Comparison of ENCODE assay signal across 8 mouse cellular contexts in genomic region chr19:43655735-43656492, GRCm38 (mm10). TPM values are rescaled to one million over a fixed set of nuclear protein-coding genes. Genes with fewer than 3 reads are reported as not detected.
DNase-seq lines count a peak whose midpoint lies in the region; ATAC-seq and TF ChIP-seq lines count a peak whose summit lies in the region.

No protein-coding gene starts in this region.

- H3K9ac ChIP-seq in midbrain, embryonic 16.5 days (ENCODE audit: low read depth, low read length) = no peak overlapping the region
- no peak overlapping the region for H3K9ac ChIP-seq in hindbrain, embryonic 14.5 days
- H3K9ac ChIP-seq in lung, postnatal 0 days (replicated peaks; ENCODE audit: low read depth) = no peak overlapping the region

- no peaks in the 10 kb centered on the region for H3K4me1 ChIP-seq in midbrain, embryonic 10.5 days
- H3K4me1 ChIP-seq in midbrain, embryonic 16.5 days (ENCODE audit: control insufficient read depth, insufficient read depth, low read length) = no peaks in the 10 kb centered on the region
- H3K4me1 ChIP-seq in hindbrain, embryonic 14.5 days (replicated peaks; ENCODE audit: control insufficient read depth, insufficient read depth, low read length) = no peaks in the 10 kb centered on the region
- H3K4me1 ChIP-seq in lung, postnatal 0 days (ENCODE audit: insufficient read depth, low read depth, low read length) = no peaks in the 10 kb centered on the region

- no peaks in the 10 kb centered on the region for H3K36me3 ChIP-seq in midbrain, embryonic 10.5 days
- no peaks in the 10 kb centered on the region for H3K36me3 ChIP-seq in midbrain, embryonic 16.5 days (ENCODE audit: control insufficient read depth, insufficient read depth, low read length)
- no peaks in the 10 kb centered on the region for H3K36me3 ChIP-seq in hindbrain, embryonic 14.5 days (replicated peaks; ENCODE audit: control insufficient read depth, insufficient read depth)
- H3K36me3 ChIP-seq in lung, postnatal 0 days (ENCODE audit: insufficient read depth, low read length) = no peaks in the 10 kb centered on the region

- H3K27me3 ChIP-seq in midbrain, embryonic 10.5 days (ENCODE audit: low read depth, poor library complexity, severe bottlenecking) = peaks cover 20% of the 10 kb centered on the region
- H3K27me3 ChIP-seq in midbrain, embryonic 16.5 days (ENCODE audit: control insufficient read depth, insufficient read depth, low read depth, low read length) = no peaks in the 10 kb centered on the region
- H3K27me3 ChIP-seq in hindbrain, embryonic 14.5 days (ENCODE audit: control insufficient read depth, insufficient read depth, low read length) = no peaks in the 10 kb centered on the region
- H3K27me3 ChIP-seq in lung, postnatal 0 days (replicated peaks; ENCODE audit: insufficient read depth, low read length) = no peaks in the 10 kb centered on the region

- no peaks in the 10 kb centered on the region for H3K9me3 ChIP-seq in midbrain, embryonic 10.5 days (replicated peaks)
- no peaks in the 10 kb centered on the region for H3K9me3 ChIP-seq in midbrain, embryonic 16.5 days (replicated peaks; ENCODE audit: control insufficient read depth, low read length, poor library complexity, severe bottlenecking)
- H3K9me3 ChIP-seq in hindbrain, embryonic 14.5 days (ENCODE audit: control insufficient read depth, low read length) = no peaks in the 10 kb centered on the region
- H3K9me3 ChIP-seq in lung, postnatal 0 days (ENCODE audit: low read length) = no peaks in the 10 kb centered on the region

- no peak for TF ChIP-seq EP300 in lung, postnatal 0 days (IDR thresholded peaks at IDR 0.05)

- no peak overlapping the region for H3K4me2 ChIP-seq in midbrain, embryonic 16.5 days (ENCODE audit: low read length)
- H3K4me2 ChIP-seq in hindbrain, embryonic 14.5 days (replicated peaks) = no peak overlapping the region
- H3K4me2 ChIP-seq in lung, postnatal 0 days (replicated peaks; ENCODE audit: low read depth, low read length) = no peak overlapping the region

- WGBS in midbrain, embryonic 10.5 days = 40% methylated on average over 11 of the region's 11 CpGs
- WGBS in midbrain, embryonic 16.5 days = 36% methylated on average over 11 of the region's 11 CpGs
- WGBS in hindbrain, embryonic 14.5 days = 45% methylated on average over 11 of the region's 11 CpGs
- WGBS in lung, postnatal 0 days = 38% methylated on average over 11 of the region's 11 CpGs

- H3K4me3 ChIP-seq in midbrain, embryonic 10.5 days = no peak overlapping the region
- H3K4me3 ChIP-seq in midbrain, embryonic 16.5 days (ENCODE audit: low read depth, low read length) = no peak overlapping the region
- H3K4me3 ChIP-seq in hindbrain, embryonic 14.5 days (replicated peaks; ENCODE audit: low read length) = no peak overlapping the region
- no peak overlapping the region for H3K4me3 ChIP-seq in lung, postnatal 0 days (ENCODE audit: low read depth, low read length)

- ATAC-seq in midbrain, embryonic 16.5 days = no peak
- ATAC-seq in hindbrain, embryonic 14.5 days (ENCODE audit: low FRiP score) = no peak
- ATAC-seq in lung, postnatal 0 days = no peak
- ATAC-seq in inflammation-experienced regulatory T-cells, adult 6 months = no peak

- TF ChIP-seq CTCF in lung, postnatal 0 days (IDR thresholded peaks at IDR 0.05) = peak; percentile 92

- no peak overlapping the region for H3K27ac ChIP-seq in midbrain, embryonic 10.5 days (replicated peaks)
- no peak overlapping the region for H3K27ac ChIP-seq in midbrain, embryonic 16.5 days (ENCODE audit: low read length)
- H3K27ac ChIP-seq in hindbrain, embryonic 14.5 days = no peak overlapping the region
- no peak overlapping the region for H3K27ac ChIP-seq in lung, postnatal 0 days (ENCODE audit: low read length)

- DNase-seq in midbrain, embryonic 10.5 days (ENCODE audit: low spot score) = peak; percentile 56
- peak; percentile 90 for DNase-seq in ZHBTc4 (ENCODE audit: low read depth, low spot score)
- DNase-seq in embryo, embryonic 10 days (ENCODE audit: low spot score) = peak; percentile 86
- DNase-seq in hindbrain, embryonic 14.5 days (ENCODE audit: low spot score) = peak; percentile 72
- DNase-seq in lung, postnatal 0 days (ENCODE audit: low spot score) = peak; percentile 88
- peak; percentile 84 for DNase-seq in right cerebral cortex, postnatal 4 days

RNA-seq across cellular contexts. Expression of gene Slc25a28, which starts 18.8 kb away (rescaled TPM):
- polyA plus RNA-seq in midbrain, embryonic 10.5 days (2016; fragmentation: Nextera tagmentation; extraction: Ambion mirVana) = 10.3 and 11.5 TPM in 2 replicates
- polyA plus RNA-seq in midbrain, embryonic 16.5 days (2015; fragmentation: Nextera tagmentation; extraction: Ambion mirVana) = 12.8 and 14.1 TPM in 2 replicates
- polyA plus RNA-seq in hindbrain, embryonic 14.5 days (2014; fragmentation: Nextera tagmentation; extraction: Ambion mirVana) = 14.2 and 14.9 TPM in 2 replicates
- polyA plus RNA-seq in lung, postnatal 0 days (2015; fragmentation: Nextera tagmentation; extraction: Ambion mirVana) = 11.9 and 13.3 TPM in 2 replicates
- 10 to 100 TPM in 2 of 3 experiments, 1 to 10 TPM in 1; 4.6 to 14.1 (median 12.4) TPM for polyA plus RNA-seq in inflammation-experienced regulatory T-cells, adult 6 months (2017; shearing (Covaris generic))

RNA-seq across cellular contexts. Expression of gene Entpd7, which starts 33.6 kb away (rescaled TPM):
- polyA plus RNA-seq in midbrain, embryonic 10.5 days (2016; fragmentation: Nextera tagmentation; extraction: Ambion mirVana) = 9.7 TPM in 2 replicates
- 7.1 and 8.2 TPM in 2 replicates for polyA plus RNA-seq in midbrain, embryonic 16.5 days (2015; fragmentation: Nextera tagmentation; extraction: Ambion mirVana)
- polyA plus RNA-seq in hindbrain, embryonic 14.5 days (2014; fragmentation: Nextera tagmentation; extraction: Ambion mirVana) = 11.9 and 13.0 TPM in 2 replicates
- 5.1 and 6.1 TPM in 2 replicates for polyA plus RNA-seq in lung, postnatal 0 days (2015; fragmentation: Nextera tagmentation; extraction: Ambion mirVana)
- polyA plus RNA-seq in inflammation-experienced regulatory T-cells, adult 6 months (2017; shearing (Covaris generic)) = 10 to 100 TPM in 1 of 3 experiments, 1 to 10 TPM in 2; 6.7 to 10.7 (median 7.2) TPM

RNA-seq across cellular contexts. Expression of gene Nkx2-3, which starts 43.8 kb away (rescaled TPM):
- polyA plus RNA-seq in midbrain, embryonic 10.5 days (2016; fragmentation: Nextera tagmentation; extraction: Ambion mirVana) = 0.21 and 0.42 TPM in 2 replicates
- polyA plus RNA-seq in midbrain, embryonic 16.5 days (2015; fragmentation: Nextera tagmentation; extraction: Ambion mirVana) = 0.51 and 0.55 TPM in 2 replicates
- not detected in 2 replicates for polyA plus RNA-seq in hindbrain, embryonic 14.5 days (2014; fragmentation: Nextera tagmentation; extraction: Ambion mirVana)
- polyA plus RNA-seq in lung, postnatal 0 days (2015; fragmentation: Nextera tagmentation; extraction: Ambion mirVana) = not detected in 2 replicates
- polyA plus RNA-seq in inflammation-experienced regulatory T-cells, adult 6 months (2017; shearing (Covaris generic)) = not detected
